Mouse (Mus musculus): Measurements from ENCODE around the gene Mien1.
A peak's percentile ranks its signal among the peaks of the same experiment; 100 is the strongest.

Gene Mien1

DNA sequence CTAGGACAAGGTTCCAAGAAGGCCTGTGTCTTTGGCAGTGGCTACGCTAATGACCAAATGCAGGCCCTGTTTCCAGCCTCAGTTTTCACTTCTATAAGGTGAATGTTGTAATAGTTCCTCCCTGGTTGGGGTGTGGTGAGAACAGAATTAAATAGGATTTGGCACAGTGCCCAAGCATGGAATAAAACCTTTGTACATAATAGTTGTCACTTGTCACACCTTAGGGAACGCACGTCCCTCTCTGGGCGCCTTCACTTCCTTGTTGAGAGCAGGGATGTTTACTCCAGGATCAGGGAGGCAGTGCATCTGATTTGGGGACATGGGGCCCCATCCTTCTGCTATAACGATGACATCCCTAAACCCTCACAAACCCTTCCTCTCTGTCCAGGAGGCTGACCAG lies 10.4 kb downstream of the Mien1 start:
- no peak for DNase-seq (ENCODE audit: low read depth, low spot score)

DNA sequence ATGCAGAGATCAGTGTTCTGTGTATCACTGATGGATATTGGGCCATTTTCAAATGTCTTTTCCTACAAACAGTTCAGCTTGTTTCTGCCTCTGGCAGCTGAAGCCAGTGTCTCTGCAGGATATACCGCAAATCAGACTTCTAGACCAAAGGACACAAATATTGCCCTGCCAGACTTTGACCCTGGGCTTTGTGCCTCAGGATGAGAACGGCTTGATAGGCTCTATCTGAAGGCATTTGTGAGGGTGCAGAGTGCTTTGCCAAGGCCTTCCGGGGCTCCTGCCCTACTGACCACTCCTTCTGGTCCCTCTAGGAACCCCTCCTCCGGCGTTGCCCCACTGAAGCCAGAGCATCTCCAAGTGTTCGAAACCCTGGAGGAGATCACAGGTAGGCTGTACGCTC lies 12.2 kb downstream of the Mien1 start:
- no peak for DNase-seq (ENCODE audit: low read depth, low spot score)

- no peak for DNase-seq (ENCODE audit: low read depth, low spot score)
Observed at GRCm38 (mm10) chr11:98418939-98419547, 19.7 kb downstream of the Mien1 start.

- DNase-seq (ENCODE audit: low read depth, low spot score) = no peak
Observed at GRCm38 (mm10) chr11:98418273-98418672, 20.5 kb downstream of the Mien1 start.

GRCm38 (mm10) chr11:98417074-98417473 lies 21.7 kb downstream of the Mien1 start:
- no peak for DNase-seq (ENCODE audit: low read depth, low spot score)

DNA sequence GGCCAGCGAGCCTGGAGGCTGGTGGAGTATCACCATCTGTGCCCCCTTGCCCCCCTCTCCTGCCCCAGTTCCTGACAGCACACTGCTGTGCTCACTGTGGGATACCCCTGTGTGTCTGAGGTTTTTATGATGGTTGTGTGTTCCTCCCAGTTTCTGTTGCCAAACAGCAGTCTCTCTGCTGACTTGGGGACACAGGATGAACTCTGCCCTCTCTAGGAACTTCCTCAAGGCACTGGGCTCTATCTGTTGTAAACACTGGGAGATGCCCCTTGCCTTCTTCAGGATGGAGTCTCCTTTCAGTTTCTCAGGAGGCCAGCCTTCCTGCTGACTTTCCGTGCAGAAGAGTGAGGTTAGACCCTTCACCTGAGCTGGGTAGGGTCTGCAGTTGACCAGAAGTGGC lies 24.6 kb downstream of the Mien1 start:
- no peak for DNase-seq (ENCODE audit: low read depth, low spot score)

DNA sequence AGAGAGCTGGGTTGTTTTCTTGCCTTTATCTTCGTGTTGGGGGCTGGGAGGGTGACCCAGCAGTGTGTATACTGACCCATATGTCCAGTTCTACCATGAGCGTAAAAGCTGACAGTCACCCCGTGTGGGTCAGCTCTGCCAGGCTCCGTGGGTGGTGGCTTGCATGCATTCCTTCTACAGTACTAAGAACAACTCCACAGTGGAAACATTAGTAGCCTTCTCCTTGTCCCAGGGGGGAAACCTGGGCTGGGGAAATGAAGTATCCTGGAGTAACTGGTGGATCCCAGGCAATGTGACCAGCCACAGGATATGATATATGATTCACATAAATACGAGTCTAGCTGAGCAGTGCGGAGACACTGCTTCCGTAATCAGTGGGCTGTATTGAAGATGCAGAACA lies 25.1 kb downstream of the Mien1 start:
- DNase-seq (ENCODE audit: low read depth, low spot score) = no peak

- DNase-seq (ENCODE audit: low read depth, low spot score) = peak; percentile 52
Observed at GRCm38 (mm10) chr11:98412797-98413301, 25.9 kb downstream of the Mien1 start.

DNA sequence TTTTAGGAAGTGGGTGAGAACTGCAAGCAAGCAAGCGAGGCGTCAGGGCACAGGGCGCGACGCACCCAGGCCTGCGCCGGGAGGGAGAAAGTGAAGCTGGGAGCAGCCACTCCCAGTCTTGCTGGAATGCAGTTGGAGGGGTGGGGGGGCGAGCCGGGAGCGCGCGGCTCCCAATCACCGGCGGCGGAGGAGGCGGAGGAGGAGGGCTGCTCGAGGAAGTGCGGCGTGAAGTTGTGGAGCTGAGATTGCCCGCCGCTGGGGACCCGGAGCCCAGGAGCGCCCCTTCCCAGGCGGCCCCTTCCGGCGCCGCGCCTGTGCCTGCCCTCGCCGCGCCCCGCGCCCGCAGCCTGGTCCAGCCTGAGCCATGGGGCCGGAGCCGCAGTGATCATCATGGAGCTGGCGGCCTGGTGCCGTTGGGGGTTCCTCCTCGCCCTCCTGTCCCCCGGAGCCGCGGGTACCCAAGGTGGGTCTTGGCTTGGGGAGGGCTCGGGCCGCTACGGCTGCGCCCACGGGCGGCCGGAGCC lies 26.5 kb downstream of the Mien1 start, which contains the start of gene Erbb2:
Gene Erbb2 (plus strand): TSS at position 198 of the 524 bp plus-strand sequence.
- DNase-seq (ENCODE audit: low read depth, low spot score) = peak; percentile 87

DNA sequence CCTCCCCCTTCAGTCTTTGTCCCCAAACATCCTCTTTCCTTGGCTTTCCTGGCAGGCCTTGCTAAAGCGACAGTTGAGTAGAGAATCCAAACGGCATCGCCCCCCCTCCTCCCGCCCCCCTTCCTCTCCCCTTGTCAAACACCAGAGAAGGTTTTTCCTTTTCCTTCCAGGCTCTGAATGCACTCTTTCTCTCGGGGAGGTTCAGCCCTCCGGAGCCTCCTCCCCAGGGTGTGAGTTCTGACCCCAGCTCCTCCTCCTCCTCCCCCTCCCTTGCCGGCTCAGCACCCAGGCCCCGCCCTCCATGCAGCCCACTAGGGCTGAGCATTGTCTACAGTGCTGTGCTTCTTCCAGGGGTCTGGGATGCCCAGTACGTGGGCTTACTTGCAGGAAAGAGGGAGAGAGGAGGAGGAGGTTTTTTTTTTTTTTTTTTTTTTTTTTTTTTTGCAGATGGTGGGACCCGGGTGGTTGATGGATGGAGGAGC lies 29.4 kb downstream of the Mien1 start:
- peak; percentile 70 for DNase-seq (ENCODE audit: low read depth, low spot score)

DNA sequence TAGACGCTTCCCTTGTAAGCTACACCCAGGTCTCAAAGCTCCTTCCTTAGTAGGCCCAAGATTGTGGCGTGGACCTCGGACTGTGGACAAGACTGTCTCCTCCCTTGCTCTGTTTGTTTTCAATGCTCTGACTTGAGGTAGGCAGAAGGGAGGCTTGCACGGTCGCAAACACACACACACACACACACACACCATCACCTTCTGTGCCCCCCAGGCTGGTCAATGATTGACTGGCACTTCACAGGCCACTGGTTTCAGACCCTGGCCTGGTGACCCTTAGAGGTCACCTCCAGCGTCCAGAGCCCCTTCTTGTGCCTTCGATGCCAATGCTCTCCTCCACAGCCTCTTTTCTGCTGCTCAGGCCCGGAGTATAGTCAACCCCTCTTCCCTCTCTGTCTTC lies 29.9 kb downstream of the Mien1 start:
- DNase-seq (ENCODE audit: low read depth, low spot score) = no peak

DNA sequence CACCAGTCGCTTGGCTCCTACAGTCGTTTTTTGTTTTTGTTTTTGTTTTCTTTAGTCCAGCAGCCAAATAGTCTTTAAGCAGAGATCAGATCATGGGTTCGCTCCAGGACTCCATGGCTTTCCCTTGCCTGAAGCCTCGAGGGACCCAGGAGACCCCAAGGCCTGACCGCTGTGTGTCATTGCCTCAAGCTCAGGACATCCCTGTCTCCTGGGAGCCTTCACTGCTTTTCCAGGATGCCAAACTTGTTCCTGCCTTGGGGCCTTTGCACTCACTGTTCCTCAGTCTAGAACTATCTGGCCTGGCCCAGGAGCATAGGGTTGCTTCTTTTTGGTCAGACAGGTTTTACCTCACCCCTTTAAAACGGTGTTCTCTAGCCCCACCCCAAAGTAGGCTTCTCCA lies 32.2 kb downstream of the Mien1 start:
- DNase-seq (ENCODE audit: low read depth, low spot score) = no peak

- no peak for DNase-seq (ENCODE audit: low read depth, low spot score)
Observed at GRCm38 (mm10) chr11:98400816-98401215, 38.0 kb downstream of the Mien1 start.

GRCm38 (mm10) chr11:98400161-98400726 lies 38.5 kb downstream of the Mien1 start, which contains the start of gene Pgap3:
Gene Pgap3, minus strand, starts transcription at chr11:98400490.
- DNase-seq (ENCODE audit: low read depth, low spot score) = peak; percentile 89

- DNase-seq (ENCODE audit: low read depth, low spot score) = no peak
Observed at GRCm38 (mm10) chr11:98397946-98398345, 40.8 kb downstream of the Mien1 start.

DNA sequence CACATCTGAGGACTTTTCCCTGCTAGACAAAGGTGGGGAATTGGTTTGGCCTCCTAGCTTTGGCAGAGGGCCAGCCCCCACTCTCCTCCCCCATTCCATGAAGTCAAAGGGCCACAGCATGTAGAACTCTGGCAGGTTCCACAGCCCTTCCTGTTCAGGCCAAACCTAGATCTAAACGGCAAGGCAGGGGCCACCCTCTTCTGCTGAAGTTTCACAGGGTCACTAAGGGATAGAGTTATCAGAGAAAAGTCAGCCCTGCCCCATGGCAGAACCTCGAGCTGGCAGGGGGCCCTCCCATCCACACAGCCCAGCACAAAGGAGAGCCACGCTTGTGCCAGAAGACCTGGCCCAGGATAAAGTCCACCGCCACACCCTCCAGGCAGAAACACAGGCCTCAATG lies 43.8 kb downstream of the Mien1 start:
- no peak for DNase-seq (ENCODE audit: low read depth, low spot score)

GRCm38 (mm10) chr11:98394301-98394700 lies 44.5 kb downstream of the Mien1 start:
- no peak for DNase-seq (ENCODE audit: low read depth, low spot score)

- no peak for DNase-seq (ENCODE audit: low read depth, low spot score)
Observed at GRCm38 (mm10) chr11:98393317-98393716, 45.5 kb downstream of the Mien1 start.

DNA sequence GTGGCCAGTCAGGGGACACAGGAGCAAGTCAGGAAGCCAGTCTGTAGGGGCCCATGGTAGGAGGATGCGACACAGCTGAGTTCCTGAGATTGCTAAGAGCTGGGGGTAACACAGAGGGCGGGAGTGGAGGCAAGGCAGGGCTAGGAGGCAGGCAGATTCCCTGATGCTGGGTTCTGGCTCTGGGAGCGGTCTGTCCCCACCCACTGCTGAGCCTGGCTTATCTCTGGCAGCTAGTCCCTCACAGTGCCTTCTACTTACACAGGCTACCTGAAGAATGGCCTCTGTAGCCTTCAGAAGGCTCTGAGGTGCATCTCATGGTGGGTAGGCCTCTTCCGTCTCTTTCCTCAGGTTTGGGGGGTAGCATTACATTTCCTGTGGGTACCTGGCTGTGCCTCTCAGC lies 46.1 kb downstream of the Mien1 start:
- no peak for DNase-seq (ENCODE audit: low read depth, low spot score)

DNA sequence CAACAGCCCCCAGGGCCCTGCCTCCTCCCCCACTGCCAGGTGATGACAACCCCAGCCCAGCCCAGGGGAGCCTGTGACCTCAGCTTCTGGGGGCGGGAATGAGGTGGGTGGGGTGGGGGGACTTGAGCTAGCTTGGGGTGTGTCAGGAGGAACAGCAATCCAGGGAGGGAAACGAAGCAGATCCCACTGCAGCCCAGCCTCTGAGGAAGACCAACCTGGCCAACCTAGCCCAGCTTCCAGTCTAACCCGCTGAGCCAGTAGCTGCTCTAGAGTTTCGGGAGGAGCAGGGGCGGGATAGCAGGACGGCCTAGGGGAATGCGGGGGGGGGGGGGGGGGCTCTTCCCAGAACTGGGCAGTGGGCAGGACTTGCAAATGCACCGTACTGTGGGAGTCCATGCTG lies 46.8 kb downstream of the Mien1 start:
- no peak for DNase-seq (ENCODE audit: low read depth, low spot score)

GRCm38 (mm10) chr11:98390141-98390540 lies 48.6 kb downstream of the Mien1 start:
- DNase-seq (ENCODE audit: low read depth, low spot score) = no peak

DNA sequence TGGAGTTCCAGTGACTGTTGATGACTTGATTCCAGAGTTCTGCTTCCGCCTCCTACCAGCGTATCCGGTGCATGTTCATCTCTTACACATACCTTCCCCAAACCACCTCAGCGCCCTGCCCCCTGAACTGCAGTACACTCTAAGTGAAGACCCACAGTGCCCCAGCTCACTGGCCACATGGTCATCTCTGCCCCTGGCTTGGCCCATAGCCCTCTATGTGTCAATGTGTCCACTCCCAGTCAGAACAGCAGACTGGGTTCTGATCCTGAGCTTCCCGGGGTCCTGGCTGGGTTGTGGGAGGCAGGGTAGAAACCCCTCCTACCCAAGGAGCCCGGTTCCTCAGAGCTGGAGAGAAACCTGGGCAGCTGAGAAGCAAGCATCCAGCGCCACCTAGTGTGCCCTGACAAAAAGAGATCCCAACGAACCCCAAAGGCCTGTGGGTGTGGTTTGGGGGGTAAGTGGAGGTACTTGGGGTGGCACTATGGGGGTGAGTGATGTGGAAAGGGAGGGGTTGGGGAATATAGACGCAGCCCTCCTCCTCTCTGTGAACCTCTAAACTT lies 49.5 kb downstream of the Mien1 start:
- no peak for DNase-seq (ENCODE audit: low read depth, low spot score)

- no peak for DNase-seq (ENCODE audit: low read depth, low spot score)
Observed at GRCm38 (mm10) chr11:98388282-98388681, 50.5 kb downstream of the Mien1 start.
